Mouse (Mus musculus): ENCODE measurements at regions not wholly inside any gene's neighbourhood (a gene's known extent, or its start where the extent isn't known, plus 50 kb on each side); places are given as distances from the start of the nearest gene placed in this dataset.
"Not testable (repeated sequence)": the region's sequence is repeated elsewhere in the genome, so short reads cannot be mapped to it uniquely, and the experiment has no call there.

- no peak for DNase-seq
Observed at GRCm38 (mm10) chr1:136680173-136680572, 55.5 kb downstream of the Zfp281 start.

DNA sequence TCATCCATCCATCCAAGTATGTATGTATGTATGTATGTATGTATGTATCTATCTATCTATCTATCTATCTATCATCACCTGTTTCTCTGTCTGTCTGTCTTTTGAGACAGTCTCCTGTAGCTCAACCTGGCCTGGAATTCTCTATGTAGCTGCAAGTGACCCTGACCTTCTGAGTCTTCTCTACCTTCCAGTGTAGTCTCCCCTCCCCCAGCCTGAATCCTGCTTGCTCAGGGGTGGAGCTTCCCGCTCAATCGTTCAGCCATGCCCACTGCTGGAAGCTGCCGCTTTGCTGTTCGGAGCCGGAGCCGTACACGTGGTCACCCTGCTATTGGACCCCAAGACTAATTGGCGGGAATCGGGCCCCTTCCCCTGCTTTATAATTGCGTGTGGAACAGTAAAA, 57.6 kb downstream of the Zfp281 start:
- DNase-seq = not testable (repeated sequence)

GRCm38 (mm10) chr1:136683061-136683531, 58.4 kb downstream of the Zfp281 start:
- peak; percentile 65 for DNase-seq

GRCm38 (mm10) chr1:136683561-136684131, 58.9 kb downstream of the Zfp281 start:
- DNase-seq = no peak

DNA sequence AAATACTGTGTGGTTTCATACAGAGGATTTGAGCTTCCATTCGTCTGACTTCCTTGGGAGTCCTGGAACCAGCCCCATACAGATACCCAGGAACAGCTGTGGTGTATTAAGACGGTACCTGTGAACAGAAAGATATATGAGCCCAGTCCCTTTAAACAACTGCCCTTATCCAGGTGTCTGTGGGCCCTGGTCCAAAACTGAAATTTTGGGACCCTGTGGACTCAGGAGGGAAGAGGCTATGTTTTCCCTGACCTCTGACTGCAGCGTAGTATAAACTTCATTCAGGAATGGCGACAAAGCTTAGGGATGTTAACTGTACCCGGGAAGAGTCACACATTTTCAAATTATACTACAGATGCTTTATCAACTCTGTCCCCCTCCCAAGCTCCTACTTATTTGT, 59.8 kb downstream of the Zfp281 start:
- no peak for DNase-seq

GRCm38 (mm10) chr1:136685191-136686060, 60.7 kb downstream of the Zfp281 start:
- DNase-seq = no peak

DNA sequence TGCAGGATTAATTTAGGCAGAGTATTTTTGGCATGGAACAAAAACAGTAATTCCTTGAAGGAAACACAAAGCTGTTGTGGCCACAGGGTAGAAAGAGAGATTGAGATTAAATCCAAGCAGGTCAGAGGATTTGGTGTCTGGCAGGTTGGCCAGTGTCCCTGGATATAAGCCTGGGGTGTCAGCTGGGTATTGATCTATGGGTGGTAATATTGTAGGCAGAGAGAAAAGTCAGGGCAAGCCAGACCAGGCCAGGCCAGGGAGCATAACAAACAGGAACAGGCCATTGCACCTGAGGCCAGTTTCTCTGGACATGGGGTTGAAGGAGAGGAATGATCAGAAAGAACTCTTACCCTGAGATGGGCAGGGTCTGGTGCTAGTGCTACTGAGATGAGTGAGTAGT, 61.8 kb downstream of the Zfp281 start:
- no peak for DNase-seq

DNA sequence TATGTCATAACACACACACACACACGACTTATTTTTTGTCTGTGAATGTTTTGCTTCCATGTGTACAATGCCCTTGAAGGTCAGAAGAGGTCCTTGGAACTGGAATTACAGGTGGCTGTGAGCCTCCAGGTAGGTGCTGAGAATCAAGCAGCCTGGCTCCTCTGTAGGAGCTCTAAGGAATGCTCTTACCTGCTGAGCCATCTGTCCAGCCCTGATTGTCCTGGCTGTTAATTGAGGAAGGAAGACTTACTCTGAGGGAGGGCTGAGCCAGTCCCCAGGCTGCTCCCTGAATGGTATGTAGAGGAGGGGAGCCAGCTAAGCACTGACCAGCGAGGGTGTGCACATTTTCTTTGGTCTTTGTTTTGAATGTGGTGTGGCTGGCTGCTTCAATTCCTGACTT, 65.4 kb downstream of the Zfp281 start:
- DNase-seq = no peak

DNA sequence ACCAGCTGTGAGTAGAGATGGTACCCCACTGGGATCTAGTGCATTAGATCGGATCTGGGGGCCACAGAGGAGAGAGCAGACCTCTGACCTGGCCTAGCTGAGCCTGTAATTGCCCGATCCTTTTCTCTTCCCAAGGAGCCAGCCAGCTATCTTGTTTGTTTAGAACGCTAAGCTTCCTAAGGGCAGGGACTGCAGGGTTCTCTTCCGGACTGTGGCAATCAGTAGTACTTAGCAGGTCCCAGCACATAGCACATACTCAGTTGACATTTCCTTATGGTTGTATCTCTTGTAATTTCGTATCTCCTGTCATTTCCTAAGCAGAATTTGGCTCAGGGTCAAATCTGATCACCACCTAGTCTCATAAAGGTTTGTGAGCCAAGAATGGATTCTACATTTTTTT, 68.7 kb downstream of the Zfp281 start:
- DNase-seq = no peak

DNA sequence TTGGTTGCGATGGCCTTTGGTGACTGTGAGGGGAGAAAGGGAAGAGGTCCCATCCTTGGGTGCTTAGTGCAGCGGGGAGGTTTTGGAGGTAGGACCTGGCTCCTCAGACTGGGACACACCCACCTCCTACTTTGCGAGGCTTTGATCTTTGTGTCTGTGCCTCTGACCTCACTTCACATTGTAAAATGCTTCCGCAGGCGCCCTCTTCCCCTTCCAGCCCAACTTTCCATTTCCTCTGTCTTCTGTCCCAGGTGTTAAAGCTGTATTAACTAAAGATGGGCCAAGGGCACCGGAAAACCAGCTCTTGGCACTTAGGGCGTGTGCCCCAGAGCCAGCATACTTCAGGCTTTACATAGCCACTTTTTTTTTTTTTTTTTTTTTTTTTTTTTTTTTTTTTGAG, 70.3 kb downstream of the Zfp281 start:
- no peak for DNase-seq

GRCm38 (mm10) chr1:136696077-136696641, 71.5 kb downstream of the Zfp281 start:
- no peak for DNase-seq

GRCm38 (mm10) chr1:136698454-136699152, 73.9 kb downstream of the Zfp281 start:
- DNase-seq = no peak

DNA sequence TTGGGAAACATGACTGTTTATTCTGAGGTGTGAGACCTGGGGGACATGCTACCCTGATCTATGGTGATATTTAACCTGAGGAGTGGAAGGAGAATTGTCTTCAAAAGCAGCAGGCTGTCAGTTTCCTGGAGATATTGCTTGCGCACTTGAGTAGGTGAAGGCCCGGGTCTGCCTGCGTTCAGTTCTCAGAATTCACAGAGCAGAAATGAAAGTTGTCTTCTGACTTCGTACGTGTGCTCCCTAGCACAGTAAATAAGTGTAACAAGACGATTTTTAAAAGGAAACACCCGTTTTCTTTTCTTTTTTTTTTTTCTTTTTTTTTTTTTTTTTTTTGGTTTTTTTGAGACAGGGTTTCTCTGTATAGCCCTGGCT, 74.4 kb downstream of the Zfp281 start:
- DNase-seq = no peak

DNA sequence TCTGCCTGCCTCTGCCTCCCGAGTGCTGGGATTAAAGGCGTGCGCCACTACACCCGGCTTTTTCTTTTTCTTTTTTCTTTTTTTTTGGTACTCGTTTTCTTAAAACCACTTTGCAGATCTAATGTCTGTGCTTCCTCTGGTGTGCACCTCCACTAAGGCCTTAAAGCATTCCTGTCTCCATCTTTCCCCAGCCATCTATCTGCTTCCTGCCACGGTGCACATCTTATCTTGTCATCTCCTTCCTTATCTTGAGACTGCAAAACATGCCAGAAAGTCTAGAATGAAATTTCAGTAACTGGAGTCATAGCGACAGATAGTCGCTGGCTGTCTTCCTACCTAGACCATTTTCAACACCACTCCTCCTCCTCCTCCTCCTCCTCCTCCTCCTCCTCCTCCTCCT, 74.9 kb downstream of the Zfp281 start:
- DNase-seq = no peak

- no peak for DNase-seq
Observed at GRCm38 (mm10) chr1:136704139-136704538, 79.4 kb downstream of the Zfp281 start.

- DNase-seq = no peak
Observed at GRCm38 (mm10) chr1:136706509-136706908, 81.8 kb downstream of the Zfp281 start.

DNA sequence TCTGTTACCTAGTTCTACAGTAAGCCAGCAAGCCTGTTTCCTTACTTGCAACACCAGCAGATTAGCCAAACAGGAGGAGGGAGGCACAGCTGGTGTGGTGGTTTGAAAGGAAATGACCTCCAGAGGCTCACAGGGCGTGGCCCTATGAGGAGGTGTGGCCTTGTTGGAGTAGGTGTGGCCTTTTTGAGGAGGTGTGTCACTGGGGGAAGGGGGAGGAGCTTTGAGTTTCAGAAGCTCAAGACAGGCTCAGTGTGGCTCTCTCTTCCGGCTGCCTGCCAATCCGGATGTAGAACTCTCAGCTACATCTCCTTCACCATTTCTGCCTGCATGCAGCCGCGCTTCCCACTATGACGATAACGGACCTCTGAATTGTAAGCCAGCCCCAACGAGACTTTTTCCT, 82.7 kb downstream of the Zfp281 start:
- DNase-seq = peak; percentile 32

DNA sequence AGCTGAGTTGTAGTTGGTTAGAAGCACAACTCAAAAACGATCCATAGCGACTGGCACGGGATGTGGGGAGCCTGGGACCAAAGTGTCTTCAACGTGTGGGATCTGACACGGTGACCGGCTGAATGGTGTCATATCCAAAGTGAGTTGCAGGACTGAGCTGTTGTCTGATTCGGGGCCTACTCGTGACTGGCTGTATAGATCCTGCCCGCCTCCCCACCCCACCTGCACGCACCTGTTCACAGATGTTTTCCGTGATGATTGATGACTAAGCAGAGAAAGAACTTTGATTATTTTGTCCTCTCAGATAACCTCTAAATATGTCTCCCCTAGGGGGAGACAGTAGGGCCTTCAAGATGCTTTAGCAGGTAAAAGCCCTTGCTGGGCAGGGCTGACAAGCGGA, 83.2 kb downstream of the Zfp281 start:
- no peak for DNase-seq

GRCm38 (mm10) chr1:136710196-136710595, 85.5 kb downstream of the Zfp281 start:
- no peak for DNase-seq

GRCm38 (mm10) chr1:136711243-136711642, 86.5 kb downstream of the Zfp281 start:
- no peak for DNase-seq

DNA sequence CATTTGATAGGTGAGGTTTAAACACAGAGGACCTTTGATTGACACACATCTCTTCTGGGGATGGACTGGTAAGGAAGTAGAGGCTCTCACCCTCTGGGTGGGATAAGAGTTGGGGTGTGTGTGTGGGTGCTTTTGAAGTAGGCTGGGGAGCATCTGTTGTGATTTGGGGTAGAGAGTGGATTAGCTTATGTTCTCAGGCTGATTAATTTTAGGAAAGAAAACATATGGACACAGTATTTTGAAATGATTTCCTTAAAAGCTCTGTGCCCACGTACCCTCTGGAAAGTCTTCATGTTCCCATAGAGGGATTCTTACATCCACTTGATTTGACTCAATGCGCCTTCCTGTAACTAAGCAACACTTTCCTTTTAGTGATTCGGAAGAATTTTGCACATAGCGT, 89.4 kb downstream of the Zfp281 start:
- no peak for DNase-seq

DNA sequence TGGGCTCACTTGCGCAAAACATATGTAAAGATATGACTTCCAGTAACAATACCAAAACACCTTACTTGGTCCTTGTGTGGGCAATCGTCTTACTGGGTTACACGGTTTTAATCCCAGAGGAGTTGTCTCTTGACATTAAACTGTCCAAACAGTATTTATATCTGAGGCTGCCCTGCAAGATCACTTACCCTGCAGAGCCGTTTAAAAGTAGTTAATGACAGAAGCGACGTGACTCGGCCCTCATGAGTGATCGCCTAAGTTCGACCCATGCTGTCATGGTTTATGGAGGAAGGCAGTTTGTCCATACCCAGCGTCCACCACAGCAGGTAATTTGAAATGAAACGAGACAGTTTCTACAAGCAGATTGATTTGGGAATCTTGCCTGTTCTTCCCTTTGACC, 90.3 kb downstream of the Zfp281 start:
- no peak for DNase-seq

DNA sequence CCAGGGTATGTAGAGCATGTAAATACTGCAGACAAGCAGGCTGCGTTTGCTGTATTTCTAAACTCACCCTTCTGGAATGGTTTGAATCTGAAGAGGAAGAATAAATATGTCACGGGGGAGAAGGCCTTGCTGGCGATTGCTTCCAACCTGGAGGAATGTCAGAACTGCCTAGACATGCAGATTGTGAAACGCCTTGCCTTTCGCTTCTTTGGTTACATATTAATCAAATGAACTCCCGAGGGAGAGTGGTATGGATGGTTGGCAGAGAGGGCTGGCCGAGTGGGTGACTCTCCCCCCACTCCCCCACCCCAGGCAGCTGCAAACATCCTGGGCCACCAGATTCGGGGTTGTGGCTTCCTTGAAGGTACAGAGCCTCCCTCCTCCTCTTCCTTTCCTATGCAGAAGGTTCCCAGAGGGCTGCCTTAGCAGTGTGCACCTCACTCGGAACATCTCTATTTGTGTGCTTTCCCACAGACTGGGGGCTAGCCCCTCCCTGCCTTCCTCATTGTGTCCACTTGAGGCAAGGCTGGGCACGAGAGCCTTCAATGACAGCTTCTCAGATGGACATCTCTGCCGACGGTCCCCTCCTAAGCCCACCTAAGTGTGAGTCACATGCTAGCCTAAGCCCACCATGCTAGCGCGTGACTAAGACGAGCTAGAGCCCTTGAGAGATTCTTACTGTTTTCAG, 93.3 kb downstream of the Zfp281 start:
- DNase-seq = no peak

Data from right cerebral cortex, postnatal 14 days (tissue).